ENCODE assay signal across 11 mouse cellular contexts in the genomic region with DNA sequence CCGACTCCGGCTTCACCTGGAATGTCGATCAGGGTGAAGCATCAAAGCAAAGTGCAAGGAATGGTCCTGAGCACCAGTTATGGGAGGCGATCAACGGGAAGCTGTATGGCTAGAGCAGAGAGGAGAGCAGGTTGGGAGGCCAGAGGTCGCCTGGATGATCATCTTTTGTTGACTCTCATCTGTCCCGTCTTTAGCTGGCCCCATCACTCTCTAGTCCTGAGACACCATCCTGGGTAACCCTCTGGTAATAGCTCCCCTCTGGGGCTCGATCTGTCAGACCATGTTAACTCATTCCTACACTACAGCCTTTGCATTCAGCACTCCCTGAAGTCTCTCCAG. TPM values are rescaled to one million over a fixed set of nuclear protein-coding genes. Genes with fewer than 3 reads are reported as not detected.
DNase-seq lines count a peak whose midpoint lies in the region; ATAC-seq and TF ChIP-seq lines count a peak whose summit lies in the region.
"Had no signal": no experiment of that assay in that cellular context is flagged by ENCODE, and none has a peak within 500 bp of the region (broad histone marks: within the 10 kb centered on the region; RNA-seq: fewer than 3 reads in every experiment).

No protein-coding gene starts in this region.

- H3K4me2 ChIP-seq in heart, embryonic 12.5 days = no peak overlapping the region
- no peak overlapping the region for H3K4me2 ChIP-seq in heart, embryonic 11.5 days
- peak overlapping the region; percentile 35 for H3K4me2 ChIP-seq in forebrain, embryonic 15.5 days (replicated peaks)
- no peak overlapping the region for H3K4me2 ChIP-seq in limb, embryonic 15.5 days

- H3K4me3 ChIP-seq in heart, embryonic 12.5 days = no peak overlapping the region
- H3K4me3 ChIP-seq in heart, embryonic 11.5 days (ENCODE audit: low read depth, low read length) = no peak overlapping the region
- H3K4me3 ChIP-seq in E14TG2a.4 (replicated peaks; ENCODE audit: low read length) = peak overlapping the region; percentile 24; the same call in 1 of the 2 replicates
- H3K4me3 ChIP-seq in forebrain, embryonic 15.5 days = 0 out of 2 replicates have a peak overlapping the region, but pooled peaks have one; percentile 9
- H3K4me3 ChIP-seq in limb, embryonic 15.5 days = no peak overlapping the region
- H3K4me3 ChIP-seq: gastrocnemius, adult 2 months had no signal

- no peaks in the 10 kb centered on the region for H3K27me3 ChIP-seq in heart, embryonic 12.5 days (replicated peaks)
- H3K27me3 ChIP-seq in heart, embryonic 11.5 days (ENCODE audit: control insufficient read depth, insufficient read depth, low read length) = peaks cover 6% of the 10 kb centered on the region; the same call in 1 of the 2 replicates
- no peaks in the 10 kb centered on the region for H3K27me3 ChIP-seq in E14TG2a.4 (ENCODE audit: insufficient read depth, low read length)
- H3K27me3 ChIP-seq in forebrain, embryonic 15.5 days = peaks cover 38% of the 10 kb centered on the region
- no peaks in the 10 kb centered on the region for H3K27me3 ChIP-seq in limb, embryonic 15.5 days

- 79% methylated on average over 8 of the region's 8 CpGs for whole genome bisulfite sequencing in heart, embryonic 12.5 days
- 71% methylated on average over 8 of the region's 8 CpGs for WGBS in heart, embryonic 11.5 days (ENCODE audit: insufficient replicate concordance)
- 66% methylated on average over 8 of the region's 8 CpGs for WGBS in forebrain, embryonic 15.5 days
- 72% methylated on average over 8 of the region's 8 CpGs for WGBS in limb, embryonic 15.5 days

- no peak for DNase-seq in adrenal gland, adult 8-10 months
- DNase-seq in kidney, postnatal 14 days = no peak
- DNase-seq in cerebellum, adult 9-11 months = no peak
- DNase-seq: cerebellum, adult 8-10 months had no signal

- no peak for ATAC-seq in heart, embryonic 12.5 days (ENCODE audit: insufficient number of reproducible peaks, low FRiP score)
- no peak for ATAC-seq in heart, embryonic 11.5 days (replicated peaks; ENCODE audit: insufficient number of reproducible peaks, low FRiP score, low TSS enrichment)
- ATAC-seq in forebrain, embryonic 15.5 days (replicated peaks) = 0 out of 2 replicates have a peak, but pooled peaks have one; percentile 6
- no peak for ATAC-seq in limb, embryonic 15.5 days (ENCODE audit: insufficient number of reproducible peaks, low FRiP score, low TSS enrichment, low read depth)

- H3K9ac ChIP-seq in heart, embryonic 12.5 days = no peak overlapping the region
- H3K9ac ChIP-seq in heart, embryonic 11.5 days (ENCODE audit: low read depth, low read length) = no peak overlapping the region
- no peak overlapping the region for H3K9ac ChIP-seq in forebrain, embryonic 15.5 days (replicated peaks)
- no peak overlapping the region for H3K9ac ChIP-seq in limb, embryonic 15.5 days

- no peaks in the 10 kb centered on the region; the same call in 1 of the 2 replicates for H3K9me3 ChIP-seq in heart, embryonic 12.5 days (replicated peaks)
- no peaks in the 10 kb centered on the region for H3K9me3 ChIP-seq in heart, embryonic 11.5 days (replicated peaks; ENCODE audit: control insufficient read depth, low read length)
- H3K9me3 ChIP-seq in E14TG2a.4 (ENCODE audit: low read length) = peaks cover 8% of the 10 kb centered on the region
- no peaks in the 10 kb centered on the region for H3K9me3 ChIP-seq in forebrain, embryonic 15.5 days
- no peaks in the 10 kb centered on the region for H3K9me3 ChIP-seq in limb, embryonic 15.5 days

- peaks cover 28% of the 10 kb centered on the region for H3K4me1 ChIP-seq in heart, embryonic 12.5 days (replicated peaks)
- peaks cover 16% of the 10 kb centered on the region for H3K4me1 ChIP-seq in heart, embryonic 11.5 days (ENCODE audit: control insufficient read depth, insufficient read depth, low read length)
- H3K4me1 ChIP-seq in E14TG2a.4 (replicated peaks; ENCODE audit: low read depth, low read length) = peaks cover 54% of the 10 kb centered on the region
- H3K4me1 ChIP-seq in forebrain, embryonic 15.5 days = peaks cover 22% of the 10 kb centered on the region
- peaks cover 33% of the 10 kb centered on the region for H3K4me1 ChIP-seq in limb, embryonic 15.5 days

- no peak for TF ChIP-seq CTCF in E14TG2a.4 (conservative IDR thresholded peaks at IDR 0.05; ENCODE audit: low read length)

- no peaks in the 10 kb centered on the region for H3K36me3 ChIP-seq in heart, embryonic 12.5 days
- no peaks in the 10 kb centered on the region for H3K36me3 ChIP-seq in heart, embryonic 11.5 days (ENCODE audit: control insufficient read depth, insufficient read depth, low read length)
- no peaks in the 10 kb centered on the region for H3K36me3 ChIP-seq in E14TG2a.4 (ENCODE audit: insufficient read depth, low read length)
- H3K36me3 ChIP-seq in forebrain, embryonic 15.5 days = no peaks in the 10 kb centered on the region
- no peaks in the 10 kb centered on the region for H3K36me3 ChIP-seq in limb, embryonic 15.5 days

- 0 out of 2 replicates have a peak overlapping the region, but pooled peaks have one; percentile 31 for H3K27ac ChIP-seq in heart, embryonic 12.5 days (ENCODE audit: poor library complexity, severe bottlenecking)
- H3K27ac ChIP-seq in heart, embryonic 11.5 days (ENCODE audit: low read depth, low read length) = no peak overlapping the region
- H3K27ac ChIP-seq in forebrain, embryonic 15.5 days (replicated peaks) = peak overlapping the region; percentile 84
- H3K27ac ChIP-seq in limb, embryonic 15.5 days = peak overlapping the region; percentile 59
- H3K27ac ChIP-seq: gastrocnemius, adult 2 months; kidney, postnatal 0 days had no signal

RNA-seq across cellular contexts. Expression of a gene that starts 58.6 kb away (rescaled TPM):
- 33.7 and 36.1 TPM in 2 replicates for polyA plus RNA-seq in heart, embryonic 12.5 days (2016; fragmentation: Nextera tagmentation; extraction: Ambion mirVana)
- polyA plus RNA-seq in heart, embryonic 11.5 days (2014; fragmentation: Nextera tagmentation; extraction: Ambion mirVana) = 37.2 and 40.1 TPM in 2 replicates
- 50.5 and 55.4 TPM in 2 replicates for polyA plus RNA-seq in forebrain, embryonic 15.5 days (2015; fragmentation: Nextera tagmentation; extraction: Ambion mirVana)
- polyA plus RNA-seq in limb, embryonic 15.5 days (2015; fragmentation: Nextera tagmentation; extraction: Ambion mirVana) = 51.2 and 51.7 TPM in 2 replicates
- total RNA-seq in adrenal gland, adult 8-10 months (2022) = 10 to 100 TPM; 31.3 to 42.8 (median 36.3) TPM

Comparison
In these comparisons a context has a peak if more than half of its experiments do, and no peak if none do; other contexts are left out.
1. H3K4me3 ChIP-seq: peak in E14TG2a.4 (single experiment) and forebrain, embryonic 15.5 days (single experiment); none in heart, embryonic 12.5 days (single experiment), heart, embryonic 11.5 days (single experiment) and limb, embryonic 15.5 days (single experiment).